Mouse (Mus musculus): ENCODE measurements around the gene Dennd4a. TPM values are rescaled to one million over a fixed set of nuclear protein-coding genes. Genes with fewer than 3 reads are reported as not detected.

Gene Dennd4a
- total RNA-seq, 2 experiments from 2014 or later, result 53.3 to 56.7 TPM

GRCm38 (mm10) chr9:64939281-64939680 lies 128.1 kb downstream of the Dennd4a start:
- no peak for DNase-seq (ENCODE audit: extremely low spot score in 1 of 2, low spot score in 2 of 2)
- intact Hi-C loops (cut with DNase I), result no loop called here

GRCm38 (mm10) chr9:64939790-64940189 lies 128.7 kb downstream of the Dennd4a start:
- DNase-seq (ENCODE audit: extremely low spot score in 1 of 2, low spot score in 2 of 2), result no peak
- intact Hi-C loops (cut with DNase I), result no loop called here

GRCm38 (mm10) chr9:64940731-64941346 lies 129.7 kb downstream of the Dennd4a start:
- intact Hi-C loops (cut with DNase I), result no loop called here
- no peak for DNase-seq (ENCODE audit: extremely low spot score in 1 of 2, low spot score in 2 of 2)

- DNase-seq (ENCODE audit: extremely low spot score in 1 of 2, low spot score in 2 of 2), result no peak
- intact Hi-C loops (cut with DNase I), result no loop called here
Observed at GRCm38 (mm10) chr9:64941650-64942049, 130.5 kb downstream of the Dennd4a start.

- no peak for DNase-seq (ENCODE audit: extremely low spot score in 1 of 2, low spot score in 2 of 2)
- intact Hi-C loops (cut with DNase I), result no loop called here
Observed at GRCm38 (mm10) chr9:64943997-64944396, 132.9 kb downstream of the Dennd4a start.

GRCm38 (mm10) chr9:64947483-64948095 lies 136.4 kb downstream of the Dennd4a start:
- intact Hi-C loops (cut with DNase I), result no loop called here

GRCm38 (mm10) chr9:64951161-64951657 lies 140.1 kb downstream of the Dennd4a start, which contains the start of gene Slc24a1:
TSS of gene Slc24a1 (minus strand) at chr9:64951607.
- intact Hi-C loops (cut with DNase I), result no loop called here
- no peak for DNase-seq (ENCODE audit: extremely low spot score in 1 of 2, low spot score in 2 of 2)

More at GRCm38 (mm10) chr9:64947483-64948095, 136.4 kb downstream of the Dennd4a start:
- DNase-seq (ENCODE audit: extremely low spot score in 1 of 2, low spot score in 2 of 2), result no peak

- no peak for DNase-seq (ENCODE audit: extremely low spot score in 1 of 2, low spot score in 2 of 2)
- intact Hi-C loops (cut with DNase I), result no loop called here
Observed at GRCm38 (mm10) chr9:64952055-64952454, 140.9 kb downstream of the Dennd4a start.

GRCm38 (mm10) chr9:64953190-64953589 lies 142.1 kb downstream of the Dennd4a start:
- DNase-seq (ENCODE audit: extremely low spot score in 1 of 2, low spot score in 2 of 2), result no peak
- intact Hi-C loops (cut with DNase I), result no loop called here

GRCm38 (mm10) chr9:64956337-64956736 lies 145.2 kb downstream of the Dennd4a start:
- peak; percentile 40 to 53 for DNase-seq (ENCODE audit: extremely low spot score in 1 of 2, low spot score in 2 of 2)
- intact Hi-C loops (cut with DNase I), result no loop called here

GRCm38 (mm10) chr9:64957276-64957675 lies 146.1 kb downstream of the Dennd4a start:
- intact Hi-C loops (cut with DNase I), result no loop called here

GRCm38 (mm10) chr9:64960117-64960977 lies 149.2 kb downstream of the Dennd4a start, which contains the start of gene Ints14:
TSS of gene Ints14 (plus strand) at chr9:64960905.
- intact Hi-C loops (cut with DNase I), result loop anchor here (2.0 to 5.0 kb wide), 3 partner anchors 53 to 680 kb away; partner anchors contain the start of genes Dis3l and Tipin
- DNase-seq (ENCODE audit: extremely low spot score in 1 of 2, low spot score in 2 of 2), result peak; percentile 94 to 96

More at GRCm38 (mm10) chr9:64957276-64957675, 146.1 kb downstream of the Dennd4a start:
- DNase-seq (ENCODE audit: extremely low spot score in 1 of 2, low spot score in 2 of 2), result no peak

- intact Hi-C loops (cut with DNase I), result loop anchor here (2.0 to 5.0 kb wide), 3 partner anchors 54 to 680 kb away; partner anchors contain the start of genes Dis3l and Tipin
- DNase-seq (ENCODE audit: extremely low spot score in 1 of 2, low spot score in 2 of 2), result no peak
Observed at GRCm38 (mm10) chr9:64960978-64961320, 149.8 kb downstream of the Dennd4a start.

Other genes starting within 250 kb of the Dennd4a start
- gene Rab11a, start 73.6 kb upstream of the Dennd4a start, total RNA-seq (2021), result 100 to 1,000 TPM; 389 to 433 TPM
- under 1 TPM in 1 of 2 experiments, not detected in 1; 0.21 TPM for gene Slc24a1, start 140.3 kb downstream of the Dennd4a start, total RNA-seq (2021)
- 10 to 100 TPM; 19.7 to 22.0 TPM for gene Ints14, start 149.6 kb downstream of the Dennd4a start, total RNA-seq (2021)
- gene Hacd3, start 210.4 kb downstream of the Dennd4a start, total RNA-seq (2021), result 100 to 1,000 TPM; 158 to 170 TPM
- gene Dpp8, start 221.1 kb downstream of the Dennd4a start, total RNA-seq (2021), result 100 to 1,000 TPM; 128 to 131 TPM

Measured in left cerebral cortex, postnatal 10 days (tissue).